Mouse (Mus musculus) megakaryocyte, adult 5-6 weeks (primary cell): ENCODE data around the gene Rundc3a. TPM values are rescaled to one million over a fixed set of nuclear protein-coding genes. Genes with fewer than 3 reads are reported as not detected.

Experiments
- ATAC-seq: 2 replicates; pipeline ENCODE4 v1.8.0; 2016; ENCODE audit warnings: mild to moderate bottlenecking, inconsistent platforms; ENCODE audit not compliant: poor library complexity, severe bottlenecking
- total RNA-seq, 2 experiments: library from RNA; stranded (forward) in 1 of 2; stranded (reverse) in 1 of 2; fragments of 153-499, 151-499 nt in 1 of 2; fragments of 221-1000, 200-1000 nt in 1 of 2; gene quantifications; 2 replicates each; pipeline versions ENCODE4 v1.2.3 to v1.2.4; 2015 to 2017

The Rundc3a gene
- total RNA-seq, 2 experiments from 2014 or later, result not detected

GRCm38 (mm10) chr11:102432115-102432843 lies 39.1 kb downstream of the Rundc3a start:
- peak; percentile 57 for ATAC-seq

- ATAC-seq, result no peak
These were observed 39.7 kb downstream of the Rundc3a start for GRCm38 (mm10) chr11:102432896-102433295.

GRCm38 (mm10) chr11:102433866-102434265 lies 40.7 kb downstream of the Rundc3a start:
- no peak for ATAC-seq

- ATAC-seq, result peak; percentile 31; the same call in 1 of the 2 replicates
These were observed 41.2 kb downstream of the Rundc3a start for GRCm38 (mm10) chr11:102434406-102434805.

- ATAC-seq, result no peak
These were observed 41.9 kb downstream of the Rundc3a start for GRCm38 (mm10) chr11:102434816-102435705.

- no peak for ATAC-seq
These were observed 42.7 kb downstream of the Rundc3a start for GRCm38 (mm10) chr11:102435754-102436470.

GRCm38 (mm10) chr11:102436471-102436790 lies 43.2 kb downstream of the Rundc3a start:
- ATAC-seq, result no peak

- peak; percentile 43; the same call in 1 of the 2 replicates for ATAC-seq
These were observed 44.2 kb downstream of the Rundc3a start for GRCm38 (mm10) chr11:102437120-102438061.

- ATAC-seq, result peak; percentile 53
These were observed 45.2 kb downstream of the Rundc3a start for GRCm38 (mm10) chr11:102438212-102439092.

GRCm38 (mm10) chr11:102439093-102440082 lies 46.2 kb downstream of the Rundc3a start:
- no peak for ATAC-seq

GRCm38 (mm10) chr11:102440255-102440654 lies 47.1 kb downstream of the Rundc3a start:
- peak; percentile 36; the same call in 1 of the 2 replicates for ATAC-seq

- ATAC-seq, result no peak
These were observed 48.2 kb downstream of the Rundc3a start for GRCm38 (mm10) chr11:102441434-102441833.

GRCm38 (mm10) chr11:102442089-102442488 lies 48.9 kb downstream of the Rundc3a start:
- no peak for ATAC-seq

- ATAC-seq, result no peak
These were observed 50.5 kb downstream of the Rundc3a start for GRCm38 (mm10) chr11:102443740-102444139.

GRCm38 (mm10) chr11:102444321-102444720 lies 51.1 kb downstream of the Rundc3a start:
- ATAC-seq, result no peak

- ATAC-seq, result no peak
These were observed 51.6 kb downstream of the Rundc3a start for GRCm38 (mm10) chr11:102444781-102445180.

- ATAC-seq, result no peak
These were observed 52.2 kb downstream of the Rundc3a start for GRCm38 (mm10) chr11:102445264-102445890.
